Mouse (Mus musculus) central nervous system, embryonic 11.5 days (tissue): Measurements from ENCODE around the gene Tceal3. TPM values are rescaled to one million over a fixed set of nuclear protein-coding genes. Genes with fewer than 3 reads are reported as not detected.

Experiments used
- polyA plus RNA-seq: library from polyadenylated mRNA; depleted of rRNA; stranded (reverse); fragments of >200 nt; gene quantifications from 2 replicates; pipeline ENCODE4 v1.2.3, GENCODE M21; 2012; rRNA removed

Gene Tceal3
- 33.8 and 87.4 TPM in 2 replicates for polyA plus RNA-seq

GRCm38 (mm10) chrX:136590199-136590896 lies at the start of gene Tceal3:
Gene Tceal3 (plus strand): TSS chrX:136590842.

GRCm38 (mm10) chrX:136543956-136544355 lies 46.7 kb upstream of the Tceal3 start, which contains the start of gene Kir3dl2:
Gene Kir3dl2 (minus strand): TSS chrX:136544056.

GRCm38 (mm10) chrX:136707446-136708167 lies 117.0 kb downstream of the Tceal3 start, which contains the start of gene Tceal1:
Gene Tceal1 (plus strand): TSS chrX:136707982.

Other genes with a start within 250 kb of the Tceal3 start
- gene Kir3dl1, start 72.8 kb upstream of the Tceal3 start, polyA plus RNA-seq = not detected in 2 replicates
- gene Kir3dl2, start 46.8 kb upstream of the Tceal3 start, polyA plus RNA-seq = not detected in 2 replicates
- gene Tceal1, start 117.1 kb downstream of the Tceal3 start, polyA plus RNA-seq = 7.1 and 7.2 TPM in 2 replicates
- 512 and 1,459 TPM in 2 replicates for gene Morf4l2, start 152.8 kb downstream of the Tceal3 start, polyA plus RNA-seq
- gene Glra4, start 189.3 kb downstream of the Tceal3 start, polyA plus RNA-seq = not detected in 2 replicates
- 10.7 and 19.9 TPM in 2 replicates for gene Plp1, start 231.8 kb downstream of the Tceal3 start, polyA plus RNA-seq